Mouse (Mus musculus) MEL (cell line): ENCODE measurements around the gene Zfp775. TPM values are rescaled to one million over a fixed set of nuclear protein-coding genes. Genes with fewer than 3 reads are reported as not detected.

Experiments used
- DNase-seq: peaks from one replicate; pipeline ENCODE4 v3.0.0; 2011; ENCODE audit warnings: low read depth, low spot score
- H3K27ac ChIP-seq: 2 replicates; pipeline ENCODE4 v1.5.1; 2012; ENCODE audit warnings: low read depth, mild to moderate bottlenecking, control low read depth, low read length, moderate library complexity; ENCODE audit not compliant: control insufficient read depth
- H3K27me3 ChIP-seq, 2 experiments: fragments of 150-350 bp in 1 of 2; sonication (generic) in 1 of 2; 2 replicates each; pipeline ENCODE4 v1.6.1; 2012; ENCODE audit warnings: low read length in 2 of 2, mild to moderate bottlenecking in 2 of 2, improper control_type of control experiment in 1 of 2, moderate library complexity in 1 of 2; ENCODE audit not compliant: insufficient read depth in 2 of 2, control insufficient read depth in 1 of 2
- H3K36me3 ChIP-seq, 2 experiments: 2 replicates each; pipeline ENCODE4 v1.6.1; 2012 to 2014; ENCODE audit warnings: low read length in 2 of 2, improper control_type of control experiment in 1 of 2, inconsistent platforms in 1 of 2, mild to moderate bottlenecking in 1 of 2; ENCODE audit not compliant: insufficient read depth in 2 of 2, control insufficient read depth in 1 of 2
- H3K4me1 ChIP-seq, 2 experiments: fragments of 150-350 bp in 1 of 2; sonication (generic) in 1 of 2; 2 replicates each; pipeline ENCODE4 v1.6.1; 2012; ENCODE audit warnings: low read length in 2 of 2, improper control_type of control experiment in 1 of 2, mild to moderate bottlenecking in 1 of 2; ENCODE audit not compliant: insufficient read depth in 2 of 2, control insufficient read depth in 1 of 2
- H3K4me3 ChIP-seq, 2 experiments: fragments of 150-350 bp in 1 of 2; sonication (generic) in 1 of 2; 2 replicates each; pipeline ENCODE4 v1.5.1; 2012; ENCODE audit warnings: low read depth in 2 of 2, low read length in 2 of 2, mild to moderate bottlenecking in 2 of 2, moderate library complexity in 2 of 2, control low read depth in 1 of 2, improper control_type of control experiment in 1 of 2; ENCODE audit not compliant: control insufficient read depth in 1 of 2, insufficient read depth in 1 of 2
- H3K79me2 ChIP-seq: 2 replicates; pipeline ENCODE4 v1.6.1; 2012; ENCODE audit warnings: mild to moderate bottlenecking, low read length, moderate library complexity; ENCODE audit not compliant: control insufficient read depth, poor library complexity, insufficient read depth
- H3K9ac ChIP-seq: 2 replicates; pipeline ENCODE4 v1.6.1; 2012; ENCODE audit warnings: low read depth, mild to moderate bottlenecking, control low read depth, low read length, moderate library complexity; ENCODE audit not compliant: control insufficient read depth, poor library complexity, severe bottlenecking
- H3K9me3 ChIP-seq: fragments of 150-350 bp; sonication (generic); replicated peaks from 2 replicates; pipeline ENCODE4 v1.6.1; 2012; ENCODE audit warnings: mild to moderate bottlenecking, low read length, improper control_type of control experiment, moderate library complexity; ENCODE audit not compliant: insufficient read depth
- BHLHE40 ChIP-seq: IDR thresholded peaks from 2 replicates; pipeline ENCODE4 v1.6.1; 2012; ENCODE audit warnings: low read depth, mild to moderate bottlenecking, inconsistent platforms, low read length, improper control_type of control experiment, borderline replicate concordance
- CHD1 ChIP-seq: IDR thresholded peaks from 2 replicates; pipeline ENCODE4 v1.6.1; 2012; ENCODE audit warnings: low read depth, mild to moderate bottlenecking, inconsistent platforms, low read length, improper control_type of control experiment
- E2F4 ChIP-seq: IDR thresholded peaks from 2 replicates; pipeline ENCODE4 v1.6.1; 2011; ENCODE audit warnings: low read depth, low read length, improper control_type of control experiment, borderline replicate concordance
- EP300 ChIP-seq, 2 experiments: IDR thresholded peaks; 2 replicates each; pipeline ENCODE4 v1.6.1; 2011; ENCODE audit warnings: improper control_type of control experiment in 2 of 2, low read length in 2 of 2, low read depth in 1 of 2, mild to moderate bottlenecking in 1 of 2
- GABPA ChIP-seq: IDR thresholded peaks from 2 replicates; pipeline ENCODE4 v1.6.1; 2012; ENCODE audit warnings: low read depth, mild to moderate bottlenecking, inconsistent platforms, low read length, improper control_type of control experiment, moderate library complexity
- GATA1 ChIP-seq: IDR thresholded peaks from 2 replicates; pipeline ENCODE4 v1.6.1; 2011; ENCODE audit warnings: low read depth, low read length, improper control_type of control experiment
- HCFC1 ChIP-seq: IDR thresholded peaks from 2 replicates; pipeline ENCODE4 v1.6.1; 2012; ENCODE audit warnings: low read depth, mild to moderate bottlenecking, inconsistent platforms, low read length, improper control_type of control experiment, moderate library complexity
- JUND ChIP-seq: IDR thresholded peaks from 2 replicates; pipeline ENCODE4 v1.6.1; 2011; ENCODE audit warnings: low read depth, mild to moderate bottlenecking, improper control_type of control experiment, low read length
- KAT2A ChIP-seq: conservative IDR thresholded peaks from 2 replicates; pipeline ENCODE4 v1.6.1; 2012; ENCODE audit warnings: low read depth, low read length, improper control_type of control experiment, inconsistent platforms
- MAFK ChIP-seq: IDR thresholded peaks from 2 replicates; pipeline ENCODE4 v1.6.1; 2011; ENCODE audit warnings: low read depth, mild to moderate bottlenecking, low read length, improper control_type of control experiment, borderline replicate concordance
- MEF2A ChIP-seq: IDR thresholded peaks from 2 replicates; pipeline ENCODE4 v1.6.1; 2014; ENCODE audit warnings: low read depth, mild to moderate bottlenecking, inconsistent platforms, low read length, improper control_type of control experiment; ENCODE audit not compliant: poor library complexity, insufficient replicate concordance, severe bottlenecking; ENCODE audit errors: extremely low read depth
- MXI1 ChIP-seq: IDR thresholded peaks from 2 replicates; pipeline ENCODE4 v1.6.1; 2011; ENCODE audit warnings: mild to moderate bottlenecking, low read depth, low read length, improper control_type of control experiment
- MYB ChIP-seq: IDR thresholded peaks from 2 replicates; pipeline ENCODE4 v1.6.1; 2011; ENCODE audit warnings: mild to moderate bottlenecking, low read depth, low read length, improper control_type of control experiment
- NELFE ChIP-seq: IDR thresholded peaks from 2 replicates; pipeline ENCODE4 v1.6.1; 2011; ENCODE audit warnings: low read depth, low read length, improper control_type of control experiment
- POLR2A ChIP-seq, 2 experiments: IDR thresholded peaks; 2 replicates each; pipeline ENCODE4 v1.6.1; 2011 to 2012; ENCODE audit warnings: low read length in 2 of 2, mild to moderate bottlenecking in 2 of 2, control low read depth in 1 of 2, improper control_type of control experiment in 1 of 2, low read depth in 1 of 2, moderate library complexity in 1 of 2; ENCODE audit not compliant: control insufficient read depth in 1 of 2, insufficient read depth in 1 of 2, poor library complexity in 1 of 2
- POLR2AphosphoS5 ChIP-seq: IDR thresholded peaks from 2 replicates; pipeline ENCODE4 v1.6.1; 2012; ENCODE audit warnings: low read depth, borderline replicate concordance, mild to moderate bottlenecking, inconsistent platforms, low read length, moderate library complexity, mixed read lengths
- SMC3 ChIP-seq: IDR thresholded peaks from 2 replicates; pipeline ENCODE4 v1.6.1; 2011; ENCODE audit warnings: low read depth, low read length, improper control_type of control experiment
- TBP ChIP-seq: IDR thresholded peaks from 2 replicates; pipeline ENCODE4 v1.8.0; 2011; ENCODE audit warnings: low read depth, low read length, improper control_type of control experiment
- UBTF ChIP-seq: IDR thresholded peaks from 2 replicates; pipeline ENCODE4 v1.6.1; 2012; ENCODE audit warnings: low read depth, mild to moderate bottlenecking, inconsistent platforms, low read length, improper control_type of control experiment, moderate library complexity, borderline replicate concordance; ENCODE audit not compliant: insufficient read depth
- USF1 ChIP-seq: IDR thresholded peaks from 2 replicates; pipeline ENCODE4 v1.6.1; 2014; ENCODE audit warnings: low read depth, mild to moderate bottlenecking, inconsistent platforms, low read length, improper control_type of control experiment, moderate library complexity
- USF2 ChIP-seq, 2 experiments: IDR thresholded peaks; 2 replicates each; pipeline ENCODE4 v1.6.1; 2011 to 2012; ENCODE audit warnings: improper control_type of control experiment in 2 of 2, low read length in 2 of 2, borderline replicate concordance in 1 of 2, inconsistent platforms in 1 of 2, low read depth in 1 of 2, mild to moderate bottlenecking in 1 of 2; ENCODE audit not compliant: insufficient read depth in 1 of 2
- ZMIZ1 ChIP-seq: IDR thresholded peaks from 2 replicates; pipeline ENCODE4 v1.6.1; 2012; ENCODE audit warnings: low read depth, mild to moderate bottlenecking, inconsistent platforms, low read length, improper control_type of control experiment, moderate library complexity
- ZNF384 ChIP-seq: IDR thresholded peaks from 2 replicates; pipeline ENCODE4 v1.6.1; 2012; ENCODE audit warnings: low read depth, mild to moderate bottlenecking, inconsistent platforms, low read length, improper control_type of control experiment
- polyA plus RNA-seq, 2 experiments: library from polyadenylated mRNA; stranded (reverse) in 1 of 2; unstranded in 1 of 2; fragments of >175 nt in 1 of 2; fragments of >200 nt in 1 of 2; gene quantifications; 2 replicates each; pipeline versions ENCODE4 v1.2.1 to v1.2.4; 2012; ENCODE audit warnings: low replicate concordance in 2 of 2, low read depth in 1 of 2; ENCODE audit not compliant: insufficient read length in 2 of 2, insufficient read depth in 1 of 2, missing spikeins in 1 of 2
- total RNA-seq: library from RNA; depleted of rRNA; stranded (reverse); fragments of 300-350 nt; gene quantifications from 2 replicates; pipeline ENCODE4 v1.2.3, GENCODE M21; 2012

The Zfp775 gene
- total and polyA plus RNA-seq, 3 experiments: not detected

- H3K36me3 ChIP-seq: no peaks in the 10 kb centered on the region
- TF ChIP-seq USF1 (no peak), EP300 (IDR thresholded peaks at IDR 0.05; ENCODE audit: low read depth in 1 of 2, low read length in 2 of 2) (no peak), CHD1 (no peak), NELFE (no peak), MAFK (no peak), JUND (no peak), SMC3 (no peak), E2F4 (no peak), MXI1 (no peak)
- TF ChIP-seq, all 39 proteins: peak for 0
- no peak overlapping the region for H3K4me3 ChIP-seq
- H3K27ac ChIP-seq: no peak overlapping the region
- no peak for DNase-seq
- H3K79me2 ChIP-seq: no peaks in the 10 kb centered on the region
- no peaks in the 10 kb centered on the region for H3K27me3 ChIP-seq
- H3K4me1 ChIP-seq: no peaks in the 10 kb centered on the region
- H3K9me3 ChIP-seq: no peaks in the 10 kb centered on the region
- no peak overlapping the region for H3K9ac ChIP-seq
Observed at GRCm38 (mm10) chr6:48596545-48597232, 5.2 kb upstream of the Zfp775 start.

DNA sequence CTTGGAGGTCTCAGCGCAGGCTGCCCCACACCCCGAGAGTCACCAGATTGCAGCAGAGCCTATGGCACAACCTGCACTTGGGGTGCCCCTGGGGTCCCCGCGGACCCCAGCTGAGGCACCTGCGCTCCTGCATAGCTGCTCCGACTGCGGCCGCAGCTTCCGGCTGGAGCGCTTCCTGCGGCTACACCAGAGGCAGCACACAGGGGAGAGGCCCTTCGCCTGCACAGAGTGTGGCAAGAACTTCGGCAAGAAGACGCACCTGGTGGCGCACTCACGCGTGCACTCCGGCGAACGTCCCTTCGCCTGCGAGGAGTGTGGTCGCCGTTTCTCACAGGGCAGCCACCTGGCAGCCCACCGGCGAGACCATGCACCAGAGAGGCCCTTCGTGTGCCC is 4.6 kb upstream of the Zfp775 start:
- TF ChIP-seq MXI1: no peak
- no peak for TF ChIP-seq UBTF
- TF ChIP-seq MAFK: no peak
- no peak for TF ChIP-seq ZMIZ1
- TF ChIP-seq GATA1: no peak
- no peak for TF ChIP-seq POLR2A (IDR thresholded peaks at IDR 0.05; ENCODE audit: control insufficient read depth in 1 of 2, insufficient read depth in 1 of 2, low read depth in 1 of 2, low read length in 2 of 2, poor library complexity in 1 of 2)
- no peak for TF ChIP-seq USF2 (IDR thresholded peaks at IDR 0.05; ENCODE audit: borderline replicate concordance in 1 of 2, insufficient read depth in 1 of 2, low read depth in 1 of 2, low read length in 2 of 2)
- TF ChIP-seq BHLHE40: no peak
- TF ChIP-seq MEF2A: no peak
- TF ChIP-seq MYB: no peak
- TF ChIP-seq GABPA: no peak
- TF ChIP-seq KAT2A: no peak
- no peak for TF ChIP-seq ZNF384
- no peak for TF ChIP-seq E2F4
- TF ChIP-seq POLR2AphosphoS5: no peak
- no peak for TF ChIP-seq HCFC1
- TF ChIP-seq TBP: no peak
- Histone ChIP-seq H3K79me2 (no peaks in the 10 kb centered on the region), H3K36me3 (no peaks in the 10 kb centered on the region), H3K9ac (no peak overlapping the region), H3K4me1 (no peaks in the 10 kb centered on the region), H3K9me3 (no peaks in the 10 kb centered on the region), H3K27ac (no peak overlapping the region), H3K4me3 (no peak overlapping the region), H3K27me3 (no peaks in the 10 kb centered on the region)
- no peak for DNase-seq
